Mouse (Mus musculus): ENCODE measurements at regions not wholly inside any gene's neighbourhood (a gene's known extent, or its start where the extent isn't known, plus 50 kb on each side); places are given as distances from the start of the nearest gene placed in this dataset.

DNA sequence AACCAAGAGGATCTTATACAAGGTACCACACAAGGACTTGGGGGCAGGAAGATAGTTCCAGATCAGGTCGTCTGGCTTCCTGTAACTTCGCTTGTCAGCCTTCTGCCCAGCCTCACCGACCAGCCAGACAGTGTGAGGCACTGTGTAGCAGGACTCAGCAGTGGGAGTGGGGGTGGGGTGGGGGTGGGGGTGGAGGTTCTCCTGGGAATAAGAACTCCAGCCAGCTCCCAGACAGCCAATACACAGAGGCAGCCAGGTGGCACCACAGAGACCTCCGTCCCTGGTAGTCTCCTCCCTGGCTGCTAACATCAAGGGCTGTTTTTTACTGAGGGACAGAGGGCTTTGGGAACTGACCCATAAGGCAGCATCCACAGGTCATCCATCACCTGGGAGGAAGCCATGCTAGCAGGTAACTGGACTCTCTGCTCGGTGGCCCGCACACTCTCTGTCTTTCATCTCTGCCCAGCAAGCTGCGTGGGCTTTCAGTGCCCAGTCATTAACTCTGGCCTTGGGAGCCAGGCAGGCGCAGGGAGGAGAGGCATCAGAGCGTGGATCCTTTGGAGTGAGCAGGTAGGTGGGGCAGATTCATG is 60.3 kb upstream of the Wnt4 start:
- no peak for DNase-seq (ENCODE audit: low read depth in 1 of 2, low spot score in 2 of 2)

DNA sequence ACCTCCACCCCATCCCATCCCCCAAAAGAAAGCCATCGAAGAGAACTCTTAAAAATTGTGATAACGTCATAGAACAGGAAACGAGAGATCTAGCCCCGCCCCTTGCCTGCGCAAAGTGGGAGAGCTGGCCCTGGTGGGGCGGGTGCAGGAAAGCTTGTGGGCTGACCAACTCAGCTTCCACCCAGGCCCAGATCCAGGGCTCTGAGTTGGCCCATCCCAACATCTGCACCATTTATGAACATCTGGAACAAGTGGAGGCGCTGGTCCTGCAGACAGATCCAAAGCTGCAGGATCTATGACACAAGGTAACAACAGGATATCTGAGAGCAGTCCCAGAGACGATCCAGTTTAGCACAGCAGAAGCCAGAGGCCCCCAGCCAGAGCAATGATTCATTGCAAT is 62.7 kb upstream of the Wnt4 start:
- no peak for DNase-seq (ENCODE audit: low read depth in 1 of 2, low spot score in 2 of 2)

GRCm38 (mm10) chr4:137212846-137213245 is 64.4 kb upstream of the Wnt4 start:
- DNase-seq (ENCODE audit: low read depth in 1 of 2, low spot score in 2 of 2), result no peak

DNA sequence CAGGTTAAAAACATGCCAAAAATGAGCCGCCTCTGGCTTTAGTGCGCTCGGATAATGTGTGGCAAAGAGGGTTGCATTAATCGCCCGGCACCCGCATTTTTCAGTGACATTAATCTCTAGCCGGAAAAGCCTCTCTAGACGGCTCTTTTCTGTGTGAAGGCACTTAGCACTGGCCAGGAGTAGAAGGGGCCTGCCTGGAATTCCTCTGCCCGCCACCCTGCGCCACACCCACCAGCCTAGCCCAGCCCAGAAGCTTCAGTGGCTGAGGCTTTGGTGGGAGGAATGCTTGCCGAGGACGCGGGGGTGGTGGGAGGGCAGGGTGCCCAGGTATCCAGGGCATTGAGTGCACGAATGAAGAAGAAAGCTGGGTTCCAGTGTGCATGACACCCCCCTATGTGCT is 65.2 kb upstream of the Wnt4 start:
- no peak for DNase-seq (ENCODE audit: low read depth in 1 of 2, low spot score in 2 of 2)

- DNase-seq (ENCODE audit: low read depth in 1 of 2, low spot score in 2 of 2), result no peak
Observed at GRCm38 (mm10) chr4:137211288-137211687, 66.0 kb upstream of the Wnt4 start.

DNA sequence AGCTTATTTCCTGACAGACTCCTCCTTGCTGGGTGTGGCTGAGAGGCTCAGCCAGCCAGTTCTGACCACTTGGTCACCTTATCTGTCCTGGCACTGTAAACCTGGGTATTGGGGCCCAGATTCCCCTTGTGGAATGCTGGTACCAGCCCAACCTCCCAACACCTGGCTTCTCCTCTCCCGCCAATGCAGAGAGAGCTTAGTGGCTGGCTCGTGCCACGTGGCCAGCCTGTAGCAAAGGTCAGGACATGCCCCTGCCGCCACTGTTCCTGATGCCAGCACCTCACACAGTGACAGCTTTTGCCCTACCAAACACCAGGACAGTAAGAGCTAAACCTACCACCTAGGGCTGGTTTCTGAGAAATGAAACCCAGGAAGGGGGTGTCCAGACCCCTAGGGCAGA is 66.8 kb upstream of the Wnt4 start:
- DNase-seq (ENCODE audit: low read depth in 1 of 2, low spot score in 2 of 2), result no peak

DNA sequence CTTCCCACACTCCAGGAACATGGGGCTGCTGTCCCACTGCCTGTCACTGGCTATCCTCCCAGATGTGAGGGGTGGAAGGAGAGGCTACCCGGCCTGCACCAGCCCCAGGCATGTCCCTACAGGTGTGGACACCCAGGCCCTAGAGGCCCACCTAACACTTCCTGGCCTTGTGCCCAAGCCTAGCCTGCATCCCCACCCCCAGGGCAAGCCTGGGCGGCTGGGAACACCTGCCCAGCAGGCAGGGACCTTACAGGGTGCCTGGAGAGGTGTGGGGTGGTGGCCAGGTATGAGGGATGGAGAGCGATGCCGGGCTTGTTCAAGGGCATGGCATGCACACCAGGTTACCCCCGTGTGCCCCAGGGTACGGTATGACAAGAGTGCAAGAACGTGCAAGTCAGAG is 76.3 kb upstream of the Wnt4 start:
- no peak for DNase-seq (ENCODE audit: low read depth in 1 of 2, low spot score in 2 of 2)

- no peak for DNase-seq (ENCODE audit: low read depth in 1 of 2, low spot score in 2 of 2)
Observed at GRCm38 (mm10) chr4:137200426-137200825, 76.9 kb upstream of the Wnt4 start.

GRCm38 (mm10) chr4:137196491-137196974 is 80.8 kb upstream of the Wnt4 start:
- no peak for DNase-seq (ENCODE audit: low read depth in 1 of 2, low spot score in 2 of 2)

GRCm38 (mm10) chr4:137194106-137194505 is 83.2 kb upstream of the Wnt4 start:
- DNase-seq (ENCODE audit: low read depth in 1 of 2, low spot score in 2 of 2), result no peak

- no peak for DNase-seq (ENCODE audit: low read depth in 1 of 2, low spot score in 2 of 2)
Observed at GRCm38 (mm10) chr4:137190625-137191024, 86.7 kb upstream of the Wnt4 start.

DNA sequence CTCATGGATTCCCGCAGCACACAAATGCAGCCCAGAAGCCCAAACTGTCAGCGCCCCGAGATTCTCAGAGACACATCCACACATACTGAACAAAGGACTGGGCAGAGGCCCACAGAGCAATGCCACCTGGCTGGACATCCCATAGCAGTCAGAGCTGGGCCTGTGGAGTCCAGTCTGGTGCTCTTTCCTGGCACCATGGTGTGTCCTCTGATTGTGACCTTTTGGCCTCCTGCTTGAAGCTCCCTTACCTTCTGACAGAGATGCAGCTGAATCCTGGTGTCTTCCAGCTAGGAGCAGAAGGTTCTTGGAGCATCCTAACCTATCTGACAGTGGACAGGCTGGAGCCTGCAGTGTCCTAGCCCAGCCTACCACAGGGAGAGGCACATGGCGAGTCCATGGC is 87.5 kb upstream of the Wnt4 start:
- no peak for DNase-seq (ENCODE audit: low read depth in 1 of 2, low spot score in 2 of 2)

DNA sequence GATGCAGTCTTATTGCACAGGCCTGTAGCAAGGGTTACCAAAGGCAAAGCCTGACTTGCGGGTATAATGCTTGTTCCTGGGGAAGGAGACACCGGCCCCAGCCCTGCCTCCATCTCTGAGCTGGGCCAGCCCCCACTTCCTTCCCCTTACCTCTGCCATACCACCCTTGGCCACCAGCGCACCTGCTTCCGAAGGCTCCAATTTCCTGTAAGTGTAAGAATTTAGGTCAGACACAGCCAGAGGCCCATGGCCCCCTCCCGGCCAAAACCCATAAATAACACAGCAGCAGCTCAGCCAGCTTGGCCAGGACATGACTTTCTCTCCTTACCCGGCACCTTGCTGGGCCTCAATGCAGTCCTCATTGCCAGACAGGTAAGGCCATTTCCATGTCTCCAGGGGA is 88.2 kb upstream of the Wnt4 start:
- no peak for DNase-seq (ENCODE audit: low read depth in 1 of 2, low spot score in 2 of 2)

- DNase-seq (ENCODE audit: low read depth in 1 of 2, low spot score in 2 of 2), result no peak
Observed at GRCm38 (mm10) chr4:137187592-137187991, 89.7 kb upstream of the Wnt4 start.

- DNase-seq (ENCODE audit: low read depth in 1 of 2, low spot score in 2 of 2), result no peak
Observed at GRCm38 (mm10) chr4:137187051-137187450, 90.2 kb upstream of the Wnt4 start.

GRCm38 (mm10) chr4:137185001-137185400 is 92.3 kb upstream of the Wnt4 start:
- DNase-seq (ENCODE audit: low read depth in 1 of 2, low spot score in 2 of 2), result no peak

DNA sequence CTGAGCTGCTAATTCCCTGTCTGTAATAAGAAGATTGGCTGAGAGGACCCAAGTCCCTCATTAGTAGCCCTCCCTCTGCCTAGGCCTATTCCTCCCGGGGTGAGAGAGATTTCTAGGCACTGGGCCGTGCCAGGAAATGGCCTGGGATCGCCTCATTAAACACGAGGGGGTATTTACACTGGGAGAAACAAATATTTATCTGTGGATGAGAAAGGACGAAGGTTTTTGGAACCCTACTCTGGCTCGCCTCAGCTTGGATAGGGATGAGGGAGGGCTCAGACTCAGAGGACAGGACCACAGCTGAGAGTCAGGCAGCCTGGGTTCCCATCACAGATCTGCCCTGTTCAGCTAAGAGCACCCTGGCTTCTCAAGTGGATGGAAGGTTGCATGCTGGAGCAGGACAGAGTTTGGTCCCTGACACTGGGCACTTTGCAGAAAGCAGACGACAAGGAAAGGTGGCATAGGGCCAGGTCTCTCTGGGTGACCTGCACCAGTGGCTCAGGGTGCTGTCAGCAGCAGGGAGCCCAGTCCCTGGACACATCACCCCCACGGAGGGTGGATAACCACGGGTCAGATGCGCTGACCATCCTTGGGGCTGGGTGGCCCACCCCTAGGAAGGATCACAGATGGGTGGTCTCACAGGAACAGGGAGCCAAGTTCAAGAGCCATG is 94.0 kb upstream of the Wnt4 start:
- no peak for DNase-seq (ENCODE audit: low read depth in 1 of 2, low spot score in 2 of 2)

DNA sequence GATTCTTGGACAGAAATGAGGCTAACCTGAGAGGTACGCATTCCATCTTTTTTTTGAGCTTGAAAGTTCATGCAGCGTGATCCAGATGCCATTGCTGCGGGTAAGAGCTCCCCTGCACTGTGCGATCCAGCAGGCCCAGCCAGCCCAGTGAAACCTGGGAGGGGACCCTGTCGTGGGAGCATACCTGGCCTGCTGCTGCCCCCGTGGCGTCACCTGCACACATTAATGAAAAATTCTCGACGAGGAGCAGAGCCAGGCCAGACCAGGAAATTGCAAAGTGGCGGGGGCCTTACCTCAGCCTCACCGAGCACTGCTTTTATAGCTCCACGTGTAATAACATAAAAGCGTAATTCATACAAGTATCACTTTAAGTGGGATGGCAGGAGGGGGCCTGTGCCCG is 94.7 kb upstream of the Wnt4 start:
- no peak for DNase-seq (ENCODE audit: low read depth in 1 of 2, low spot score in 2 of 2)

- no peak for DNase-seq (ENCODE audit: low read depth in 1 of 2, low spot score in 2 of 2)
Observed at GRCm38 (mm10) chr4:137181252-137181651, 96.0 kb upstream of the Wnt4 start.

GRCm38 (mm10) chr4:137180083-137180482 is 97.2 kb upstream of the Wnt4 start:
- DNase-seq (ENCODE audit: low read depth in 1 of 2, low spot score in 2 of 2), result no peak

DNA sequence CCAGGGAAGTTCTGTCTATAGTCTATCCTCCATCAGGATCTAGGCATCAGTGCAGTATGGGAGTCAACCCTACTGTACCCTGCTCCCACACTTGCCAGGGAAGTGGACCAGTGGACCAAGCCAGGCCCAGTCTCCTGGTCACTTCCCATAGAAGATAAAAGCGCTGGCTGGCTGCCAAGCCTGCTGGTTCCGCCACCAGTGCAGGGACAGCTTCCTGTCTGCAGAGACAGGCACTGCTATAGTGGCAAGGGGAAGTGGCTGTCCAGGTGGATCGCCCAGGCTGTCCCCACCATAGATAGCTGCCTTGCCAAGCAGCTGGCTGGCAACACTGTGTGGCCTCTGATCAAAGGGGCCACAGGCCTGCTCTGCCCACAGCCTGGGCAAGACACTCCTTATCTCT is 98.5 kb upstream of the Wnt4 start:
- no peak for DNase-seq (ENCODE audit: low read depth in 1 of 2, low spot score in 2 of 2)

DNA sequence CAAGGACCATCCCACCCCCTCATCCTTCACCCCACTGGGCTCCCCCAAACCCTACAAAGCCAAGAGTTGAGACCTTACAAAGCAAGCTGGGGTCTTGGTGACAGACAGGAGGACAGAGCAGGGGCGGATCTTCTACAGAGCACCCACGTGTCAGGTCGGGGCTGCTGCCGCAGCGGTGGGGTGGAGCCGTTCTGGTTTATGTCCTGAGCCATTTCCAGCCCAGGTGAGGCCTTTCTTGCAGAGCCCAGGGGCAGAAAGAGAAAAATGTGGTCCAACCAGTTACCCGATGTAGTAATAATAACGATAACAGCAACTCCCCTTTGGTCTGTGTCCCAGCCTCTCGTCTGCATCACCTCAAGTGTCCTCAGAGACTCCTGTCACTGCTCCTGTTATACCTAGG is 112.4 kb upstream of the Wnt4 start:
- DNase-seq (ENCODE audit: low read depth in 1 of 2, low spot score in 2 of 2), result no peak

DNA sequence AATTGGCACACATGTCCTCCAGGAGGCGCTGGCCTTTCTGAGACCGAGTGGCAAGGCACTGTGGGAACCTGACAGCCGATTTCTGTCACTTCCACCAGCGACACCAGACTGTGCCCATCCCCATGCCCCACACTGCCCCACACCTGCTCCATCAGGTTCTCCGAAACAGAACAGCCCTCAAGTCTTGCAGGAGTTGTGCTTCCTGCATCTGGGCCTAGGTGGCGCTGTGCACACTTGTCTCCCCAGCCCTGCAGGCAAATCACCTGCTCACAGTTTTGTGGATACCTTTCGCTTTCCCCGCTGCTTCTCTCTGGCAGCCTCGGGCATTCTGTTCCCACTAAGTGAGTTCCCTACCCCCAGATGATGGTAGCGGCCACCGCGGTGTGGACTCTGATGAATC is 112.9 kb upstream of the Wnt4 start:
- peak in 1 of 2 experiments; percentile 39 for DNase-seq (ENCODE audit: low read depth in 1 of 2, low spot score in 2 of 2)

Measured in monocyte, adult 2 months (primary cell).